Mouse (Mus musculus): Measurements from ENCODE around the gene Mapkap1. TPM values are rescaled to one million over a fixed set of nuclear protein-coding genes. Genes with fewer than 3 reads are reported as not detected.
A peak's percentile ranks its signal among the peaks of the same experiment; 100 is the strongest.

Mapkap1 gene
- polyA plus RNA-seq, 1 experiment from 2014 or later: 62.1 TPM

GRCm38 (mm10) chr2:34569131-34569530 is 162.6 kb downstream of the Mapkap1 start:
- no peak overlapping the region for H3K27ac ChIP-seq (ENCODE audit: low read length)
- no peak for TF ChIP-seq EP300 (IDR thresholded peaks at IDR 0.05)
- no peak for TF ChIP-seq CTCF (IDR thresholded peaks at IDR 0.05)
- ATAC-seq (no peak), DNase-seq (ENCODE audit: low spot score) (no peak)
- no peak overlapping the region for H3K4me3 ChIP-seq (ENCODE audit: low read depth, low read length)
- no peaks in the 10 kb centered on the region for H3K27me3 ChIP-seq (replicated peaks; ENCODE audit: insufficient read depth, low read length)
- H3K4me2 ChIP-seq (replicated peaks; ENCODE audit: low read depth, low read length): no peak overlapping the region
- 69% methylated on average over 5 of the region's 5 CpGs for WGBS
- H3K9ac ChIP-seq (replicated peaks; ENCODE audit: low read depth): no peak overlapping the region
- no peaks in the 10 kb centered on the region for H3K36me3 ChIP-seq (ENCODE audit: insufficient read depth, low read length)
- H3K9me3 ChIP-seq (ENCODE audit: low read length): no peaks in the 10 kb centered on the region
- H3K4me1 ChIP-seq (ENCODE audit: insufficient read depth, low read depth, low read length): no peaks in the 10 kb centered on the region; the same call in 1 of the 2 replicates

DNA sequence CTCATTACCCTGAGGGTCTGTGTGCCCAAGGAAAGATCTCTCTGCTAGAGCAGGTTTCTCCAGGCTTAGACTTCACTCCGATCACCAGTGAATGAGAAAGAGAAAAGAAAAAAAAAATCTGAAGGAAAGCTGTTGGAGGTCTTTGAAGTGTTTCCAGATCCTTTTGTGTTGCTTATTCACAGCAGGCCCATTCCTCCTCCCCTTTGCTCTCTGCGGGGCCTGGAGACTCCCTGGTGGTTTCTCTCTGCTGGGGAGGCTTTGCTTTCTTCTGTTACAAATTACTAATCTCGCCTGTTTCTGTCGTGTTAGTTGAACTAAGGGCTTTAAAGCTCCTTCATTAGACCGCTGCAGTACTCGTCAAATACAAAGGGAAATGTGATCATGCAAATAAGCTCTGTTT is 163.8 kb downstream of the Mapkap1 start:
- Histone ChIP-seq H3K27ac (ENCODE audit: low read length) (no peak overlapping the region), H3K4me1 (ENCODE audit: insufficient read depth, low read depth, low read length) (no peaks in the 10 kb centered on the region; the same call in 1 of the 2 replicates), H3K4me2 (replicated peaks; ENCODE audit: low read depth, low read length) (no peak overlapping the region), H3K9me3 (ENCODE audit: low read length) (no peaks in the 10 kb centered on the region), H3K36me3 (ENCODE audit: insufficient read depth, low read length) (no peaks in the 10 kb centered on the region), H3K27me3 (replicated peaks; ENCODE audit: insufficient read depth, low read length) (no peaks in the 10 kb centered on the region), H3K4me3 (ENCODE audit: low read depth, low read length) (no peak overlapping the region), H3K9ac (replicated peaks; ENCODE audit: low read depth) (no peak overlapping the region)
- DNase-seq (ENCODE audit: low spot score) (peak; percentile 13), ATAC-seq (no peak)
- 35% methylated on average over 6 of the region's 6 CpGs for WGBS
- TF ChIP-seq EP300 (IDR thresholded peaks at IDR 0.05): no peak

GRCm38 (mm10) chr2:34571096-34571495 is 164.5 kb downstream of the Mapkap1 start:
- 47% methylated on average over 1 of the region's 1 CpGs for WGBS
- Histone ChIP-seq H3K27ac (ENCODE audit: low read length) (no peak overlapping the region), H3K9ac (replicated peaks; ENCODE audit: low read depth) (no peak overlapping the region), H3K4me2 (replicated peaks; ENCODE audit: low read depth, low read length) (no peak overlapping the region), H3K27me3 (replicated peaks; ENCODE audit: insufficient read depth, low read length) (no peaks in the 10 kb centered on the region), H3K36me3 (ENCODE audit: insufficient read depth, low read length) (no peaks in the 10 kb centered on the region), H3K9me3 (ENCODE audit: low read length) (no peaks in the 10 kb centered on the region), H3K4me1 (ENCODE audit: insufficient read depth, low read depth, low read length) (no peaks in the 10 kb centered on the region; the same call in 1 of the 2 replicates), H3K4me3 (ENCODE audit: low read depth, low read length) (no peak overlapping the region)
- ATAC-seq (no peak), DNase-seq (ENCODE audit: low spot score) (no peak)
- no peak for TF ChIP-seq EP300 (IDR thresholded peaks at IDR 0.05)
- no peak for TF ChIP-seq CTCF (IDR thresholded peaks at IDR 0.05)

DNA sequence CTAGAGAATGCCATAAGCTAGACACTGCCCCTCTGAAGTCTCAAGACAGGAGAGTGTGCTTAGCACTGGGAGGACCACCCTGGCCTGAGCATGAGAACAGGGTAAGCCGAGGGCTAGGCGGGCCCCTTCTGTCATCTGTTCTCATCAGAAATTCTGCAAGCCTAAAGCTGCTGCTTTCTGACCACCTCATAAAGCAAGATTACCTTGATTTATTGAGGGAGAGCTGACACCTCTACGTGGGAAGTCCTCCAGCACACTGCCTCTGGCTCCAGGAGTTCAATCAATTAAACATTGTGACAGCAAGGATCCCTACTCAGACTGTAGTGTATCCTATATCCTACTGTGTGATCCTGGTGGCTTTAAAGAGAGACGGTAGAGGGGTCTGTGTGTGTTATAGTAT is 166.5 kb downstream of the Mapkap1 start:
- TF ChIP-seq CTCF (IDR thresholded peaks at IDR 0.05): no peak
- TF ChIP-seq EP300 (IDR thresholded peaks at IDR 0.05): no peak
- WGBS: 58% methylated on average over 4 of the region's 4 CpGs
- H3K4me3 ChIP-seq (ENCODE audit: low read depth, low read length): no peak overlapping the region
- no peak for ATAC-seq
- H3K4me2 ChIP-seq (replicated peaks; ENCODE audit: low read depth, low read length): no peak overlapping the region
- H3K27ac ChIP-seq (ENCODE audit: low read length): no peak overlapping the region
- no peaks in the 10 kb centered on the region for H3K4me1 ChIP-seq (ENCODE audit: insufficient read depth, low read depth, low read length)
- H3K27me3 ChIP-seq (replicated peaks; ENCODE audit: insufficient read depth, low read length): no peaks in the 10 kb centered on the region
- no peak overlapping the region for H3K9ac ChIP-seq (replicated peaks; ENCODE audit: low read depth)
- no peaks in the 10 kb centered on the region for H3K36me3 ChIP-seq (ENCODE audit: insufficient read depth, low read length)
- no peaks in the 10 kb centered on the region for H3K9me3 ChIP-seq (ENCODE audit: low read length)
- DNase-seq (ENCODE audit: low spot score): no peak

DNA sequence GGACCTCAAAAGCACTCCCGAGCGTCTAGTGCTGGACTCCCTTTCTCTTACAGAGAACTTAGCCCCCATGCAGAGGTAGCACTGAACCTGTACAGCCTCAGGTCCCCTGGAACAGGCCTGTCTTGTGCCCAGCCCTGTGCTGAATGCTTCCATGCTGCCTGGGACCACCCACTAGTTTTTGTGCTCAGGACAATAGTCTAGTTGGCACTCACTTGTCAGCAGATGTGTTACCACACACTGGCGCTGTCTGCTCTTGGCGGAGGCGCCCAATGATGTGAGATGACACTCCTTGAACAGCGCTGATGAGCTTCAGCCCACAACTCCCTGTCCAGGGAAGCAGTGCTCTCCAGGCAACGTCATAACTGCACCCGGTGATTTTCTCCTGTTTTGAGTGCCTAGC is 182.0 kb downstream of the Mapkap1 start:
- H3K9me3 ChIP-seq (ENCODE audit: low read length): no peaks in the 10 kb centered on the region
- H3K27me3 ChIP-seq (replicated peaks; ENCODE audit: insufficient read depth, low read length): no peaks in the 10 kb centered on the region
- WGBS: 72% methylated on average over 8 of the region's 8 CpGs
- H3K4me3 ChIP-seq (ENCODE audit: low read depth, low read length): no peak overlapping the region
- TF ChIP-seq CTCF (IDR thresholded peaks at IDR 0.05): no peak
- no peak overlapping the region for H3K27ac ChIP-seq (ENCODE audit: low read length)
- no peak overlapping the region for H3K9ac ChIP-seq (replicated peaks; ENCODE audit: low read depth)
- no peaks in the 10 kb centered on the region for H3K4me1 ChIP-seq (ENCODE audit: insufficient read depth, low read depth, low read length)
- no peak for DNase-seq (ENCODE audit: low spot score)
- no peak overlapping the region for H3K4me2 ChIP-seq (replicated peaks; ENCODE audit: low read depth, low read length)
- peaks cover 9% of the 10 kb centered on the region; the same call in 1 of the 2 replicates for H3K36me3 ChIP-seq (ENCODE audit: insufficient read depth, low read length)
- ATAC-seq: no peak

GRCm38 (mm10) chr2:34591721-34592360 is 185.3 kb downstream of the Mapkap1 start:
- Histone ChIP-seq H3K36me3 (ENCODE audit: insufficient read depth, low read length) (no peaks in the 10 kb centered on the region), H3K9me3 (ENCODE audit: low read length) (no peaks in the 10 kb centered on the region), H3K4me2 (replicated peaks; ENCODE audit: low read depth, low read length) (no peak overlapping the region), H3K9ac (replicated peaks; ENCODE audit: low read depth) (no peak overlapping the region), H3K27me3 (replicated peaks; ENCODE audit: insufficient read depth, low read length) (no peaks in the 10 kb centered on the region), H3K4me3 (ENCODE audit: low read depth, low read length) (no peak overlapping the region), H3K4me1 (ENCODE audit: insufficient read depth, low read depth, low read length) (no peaks in the 10 kb centered on the region), H3K27ac (ENCODE audit: low read length) (no peak overlapping the region)
- peak; percentile 33 for ATAC-seq
- peak; percentile 17 for DNase-seq (ENCODE audit: low spot score)
- no peak for TF ChIP-seq EP300 (IDR thresholded peaks at IDR 0.05)
- no peak for TF ChIP-seq CTCF (IDR thresholded peaks at IDR 0.05)
- WGBS: 57% methylated on average over 16 of the region's 16 CpGs

Measured in lung, postnatal 0 days (tissue).